Mouse (Mus musculus): Measurements from ENCODE around the gene Zfp663. TPM values are rescaled to one million over a fixed set of nuclear protein-coding genes. Genes with fewer than 3 reads are reported as not detected.

Gene Zfp663
- polyA plus RNA-seq, 1 experiment from 2014 or later: 0.29 TPM

DNA sequence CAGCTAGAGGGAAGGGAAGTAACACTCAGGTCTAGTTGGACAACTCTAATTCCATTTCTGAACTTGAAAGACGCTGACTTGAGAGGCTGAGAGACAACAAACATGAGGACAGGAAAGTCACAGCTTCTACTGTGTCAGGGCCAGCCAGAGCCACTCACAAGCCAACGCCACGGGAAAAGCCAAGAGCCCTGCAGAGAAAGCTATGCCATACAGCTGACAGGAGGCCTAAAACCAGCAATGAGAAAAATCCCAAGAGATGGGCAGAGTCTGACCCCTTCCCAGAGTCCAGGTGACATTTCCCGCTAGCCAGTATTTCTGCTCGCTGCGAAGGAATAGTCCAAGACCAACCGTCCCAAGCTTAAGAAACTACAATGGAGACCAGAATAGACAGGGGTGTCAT is 49.6 kb downstream of the Zfp663 start:
- Histone ChIP-seq H3K4me2 (ENCODE audit: low read depth, low read length) (no peak overlapping the region), H3K9me3 (replicated peaks; ENCODE audit: control insufficient read depth, low read length) (no peaks in the 10 kb centered on the region), H3K4me3 (ENCODE audit: low read length) (no peak overlapping the region), H3K4me1 (ENCODE audit: control insufficient read depth, insufficient read depth, low read length) (peaks cover 53% of the 10 kb centered on the region), H3K36me3 (ENCODE audit: control insufficient read depth, insufficient read depth) (peaks cover 17% of the 10 kb centered on the region), H3K9ac (ENCODE audit: low read length) (no peak overlapping the region), H3K27ac (ENCODE audit: low read length) (no peak overlapping the region), H3K27me3 (ENCODE audit: control insufficient read depth, insufficient read depth, low read length) (no peaks in the 10 kb centered on the region)
- WGBS: 77% methylated on average over 7 of the region's 7 CpGs
- ATAC-seq (replicated peaks; ENCODE audit: extremely low read depth, insufficient read depth, low FRiP score): no peak

DNA sequence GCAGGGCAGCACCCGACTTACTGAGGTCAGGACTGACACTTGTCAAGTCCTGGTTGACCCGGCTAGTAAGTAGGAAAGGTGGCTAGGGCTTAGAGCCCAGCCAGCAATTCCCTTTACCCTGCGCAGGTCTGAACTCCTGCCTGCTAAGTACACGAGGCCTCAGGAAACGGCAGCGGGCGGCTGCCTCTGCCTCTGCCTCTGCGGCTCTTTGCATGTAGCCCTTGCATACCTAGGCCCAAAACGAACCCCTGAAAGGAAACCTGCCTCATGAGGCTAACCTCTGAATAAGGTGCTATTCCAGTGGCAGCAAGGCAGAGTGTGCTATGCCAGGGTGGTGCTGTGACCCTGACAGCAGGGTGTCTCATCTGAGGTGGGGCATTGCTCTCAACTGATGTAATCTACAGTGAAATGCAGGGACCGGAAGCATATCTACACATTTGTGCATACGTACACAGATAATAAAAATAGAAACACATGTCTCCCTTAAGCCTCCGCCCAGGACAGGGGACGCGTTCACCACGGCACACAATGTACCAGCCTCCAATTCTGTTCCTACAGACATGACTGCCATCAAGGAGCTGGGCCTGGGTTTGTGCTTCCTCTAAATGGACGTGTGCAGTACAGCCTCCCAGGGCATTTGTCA is 50.8 kb downstream of the Zfp663 start:
- Histone ChIP-seq H3K27me3 (ENCODE audit: control insufficient read depth, insufficient read depth, low read length) (no peaks in the 10 kb centered on the region), H3K27ac (ENCODE audit: low read length) (peak overlapping the region; percentile 54), H3K4me1 (ENCODE audit: control insufficient read depth, insufficient read depth, low read length) (peaks cover 53% of the 10 kb centered on the region), H3K9me3 (replicated peaks; ENCODE audit: control insufficient read depth, low read length) (no peaks in the 10 kb centered on the region), H3K4me3 (ENCODE audit: low read length) (no peak overlapping the region), H3K9ac (ENCODE audit: low read length) (no peak overlapping the region), H3K4me2 (ENCODE audit: low read depth, low read length) (no peak overlapping the region), H3K36me3 (ENCODE audit: control insufficient read depth, insufficient read depth) (peaks cover 20% of the 10 kb centered on the region)
- no peak; the same call in 1 of the 2 replicates for ATAC-seq (replicated peaks; ENCODE audit: extremely low read depth, insufficient read depth, low FRiP score)
- 39% methylated on average over 16 of the region's 16 CpGs for whole genome bisulfite sequencing

GRCm38 (mm10) chr2:165316837-165317473 is 51.6 kb downstream of the Zfp663 start:
- H3K4me2 ChIP-seq (ENCODE audit: low read depth, low read length): no peak overlapping the region
- H3K4me1 ChIP-seq (ENCODE audit: control insufficient read depth, insufficient read depth, low read length): peaks cover 48% of the 10 kb centered on the region
- ATAC-seq (replicated peaks; ENCODE audit: extremely low read depth, insufficient read depth, low FRiP score): peak; percentile 42; the same call in 1 of the 2 replicates
- H3K4me3 ChIP-seq (ENCODE audit: low read length): no peak overlapping the region
- H3K27me3 ChIP-seq (ENCODE audit: control insufficient read depth, insufficient read depth, low read length): no peaks in the 10 kb centered on the region
- WGBS: 23% methylated on average over 9 of the region's 9 CpGs
- peaks cover 24% of the 10 kb centered on the region for H3K36me3 ChIP-seq (ENCODE audit: control insufficient read depth, insufficient read depth)
- H3K9me3 ChIP-seq (replicated peaks; ENCODE audit: control insufficient read depth, low read length): no peaks in the 10 kb centered on the region
- no peak overlapping the region for H3K9ac ChIP-seq (ENCODE audit: low read length)
- H3K27ac ChIP-seq (ENCODE audit: low read length): peak overlapping the region; percentile 54

DNA sequence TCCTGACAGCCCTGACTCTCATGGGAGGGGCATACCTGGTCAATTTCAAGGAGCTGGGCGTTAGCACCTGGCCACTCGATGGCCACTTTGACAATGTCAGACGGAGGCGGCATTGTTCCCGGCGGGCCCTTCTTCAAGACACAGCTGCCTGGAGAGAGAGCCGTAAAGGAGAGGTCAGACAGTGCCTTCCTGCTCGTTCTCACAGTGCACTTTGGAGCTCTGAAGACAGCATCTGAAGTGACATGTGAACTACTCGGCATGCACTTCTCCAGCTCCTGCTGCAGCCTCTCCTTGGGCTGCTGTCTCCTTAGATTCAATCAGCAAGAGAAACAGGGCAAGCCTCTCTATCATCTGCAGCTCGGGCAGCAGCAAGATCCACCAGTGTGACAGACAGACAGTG is 52.3 kb downstream of the Zfp663 start:
- Histone ChIP-seq H3K9me3 (replicated peaks; ENCODE audit: control insufficient read depth, low read length) (no peaks in the 10 kb centered on the region), H3K27me3 (ENCODE audit: control insufficient read depth, insufficient read depth, low read length) (no peaks in the 10 kb centered on the region), H3K4me2 (ENCODE audit: low read depth, low read length) (no peak overlapping the region), H3K4me3 (ENCODE audit: low read length) (no peak overlapping the region), H3K9ac (ENCODE audit: low read length) (no peak overlapping the region), H3K27ac (ENCODE audit: low read length) (no peak overlapping the region; the same call in 1 of the 2 replicates), H3K36me3 (ENCODE audit: control insufficient read depth, insufficient read depth) (peaks cover 24% of the 10 kb centered on the region), H3K4me1 (ENCODE audit: control insufficient read depth, insufficient read depth, low read length) (peaks cover 42% of the 10 kb centered on the region)
- ATAC-seq (replicated peaks; ENCODE audit: extremely low read depth, insufficient read depth, low FRiP score): no peak
- WGBS: 66% methylated on average over 10 of the region's 10 CpGs

GRCm38 (mm10) chr2:165314197-165314596 is 54.3 kb downstream of the Zfp663 start:
- H3K9me3 ChIP-seq (replicated peaks; ENCODE audit: control insufficient read depth, low read length): no peaks in the 10 kb centered on the region
- no peak overlapping the region for H3K9ac ChIP-seq (ENCODE audit: low read length)
- H3K27me3 ChIP-seq (ENCODE audit: control insufficient read depth, insufficient read depth, low read length): no peaks in the 10 kb centered on the region
- no peak overlapping the region for H3K27ac ChIP-seq (ENCODE audit: low read length)
- ATAC-seq (replicated peaks; ENCODE audit: extremely low read depth, insufficient read depth, low FRiP score): no peak
- H3K36me3 ChIP-seq (ENCODE audit: control insufficient read depth, insufficient read depth): peaks cover 24% of the 10 kb centered on the region
- WGBS: 79% methylated on average over 8 of the region's 8 CpGs
- H3K4me3 ChIP-seq (ENCODE audit: low read length): no peak overlapping the region
- peaks cover 24% of the 10 kb centered on the region for H3K4me1 ChIP-seq (ENCODE audit: control insufficient read depth, insufficient read depth, low read length)
- H3K4me2 ChIP-seq (ENCODE audit: low read depth, low read length): no peak overlapping the region

DNA sequence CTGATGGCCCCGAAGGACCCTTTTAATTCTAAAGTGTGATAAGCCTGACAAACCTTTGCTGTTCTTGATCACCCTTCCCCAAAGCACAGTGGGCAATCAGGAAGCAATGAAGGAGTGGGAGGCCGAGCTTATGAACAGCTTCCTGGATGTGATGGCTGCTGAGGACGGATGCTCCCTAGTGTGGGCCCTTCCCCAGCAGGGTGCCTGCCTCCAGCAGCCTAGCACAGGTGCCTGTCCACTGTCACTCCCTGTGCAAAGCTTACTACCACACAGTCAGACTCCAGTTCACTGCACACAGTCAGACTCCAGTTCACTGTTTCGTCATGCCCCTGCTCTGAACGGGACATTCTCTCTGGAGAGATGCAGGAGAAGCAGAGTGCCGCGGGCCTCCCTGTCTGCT is 56.1 kb downstream of the Zfp663 start:
- no peak for ATAC-seq (replicated peaks; ENCODE audit: extremely low read depth, insufficient read depth, low FRiP score)
- Histone ChIP-seq H3K9ac (ENCODE audit: low read length) (no peak overlapping the region), H3K4me3 (ENCODE audit: low read length) (no peak overlapping the region), H3K27ac (ENCODE audit: low read length) (no peak overlapping the region), H3K9me3 (replicated peaks; ENCODE audit: control insufficient read depth, low read length) (no peaks in the 10 kb centered on the region), H3K4me1 (ENCODE audit: control insufficient read depth, insufficient read depth, low read length) (peaks cover 7% of the 10 kb centered on the region), H3K36me3 (ENCODE audit: control insufficient read depth, insufficient read depth) (peaks cover 26% of the 10 kb centered on the region), H3K4me2 (ENCODE audit: low read depth, low read length) (no peak overlapping the region), H3K27me3 (ENCODE audit: control insufficient read depth, insufficient read depth, low read length) (no peaks in the 10 kb centered on the region)
- WGBS: 73% methylated on average over 7 of the region's 7 CpGs

DNA sequence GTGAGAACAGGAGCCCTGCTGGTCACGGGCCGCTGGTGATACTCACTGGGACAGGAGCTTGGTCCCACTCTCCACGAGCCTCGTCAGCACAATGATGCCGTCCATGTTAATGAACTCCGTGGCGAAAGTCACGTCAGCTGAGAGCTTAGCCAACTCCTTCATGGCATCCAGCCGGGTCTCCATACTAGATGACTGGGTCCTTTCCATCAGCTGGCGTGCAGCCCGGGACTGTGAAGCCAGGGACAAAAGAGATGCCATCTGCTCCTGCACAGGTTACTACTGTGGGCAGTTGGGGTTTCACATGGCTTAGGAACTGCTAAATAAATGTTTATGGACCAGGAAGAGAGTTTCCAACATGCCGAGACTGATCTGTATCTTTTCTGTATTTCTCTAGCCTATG is 57.0 kb downstream of the Zfp663 start:
- 85% methylated on average over 12 of the region's 12 CpGs for WGBS
- H3K4me1 ChIP-seq (ENCODE audit: control insufficient read depth, insufficient read depth, low read length): no peaks in the 10 kb centered on the region; the same call in 1 of the 2 replicates
- no peak overlapping the region for H3K4me3 ChIP-seq (ENCODE audit: low read length)
- no peak overlapping the region for H3K27ac ChIP-seq (ENCODE audit: low read length)
- ATAC-seq (replicated peaks; ENCODE audit: extremely low read depth, insufficient read depth, low FRiP score): no peak
- no peak overlapping the region for H3K4me2 ChIP-seq (ENCODE audit: low read depth, low read length)
- no peaks in the 10 kb centered on the region for H3K9me3 ChIP-seq (replicated peaks; ENCODE audit: control insufficient read depth, low read length)
- peaks cover 26% of the 10 kb centered on the region for H3K36me3 ChIP-seq (ENCODE audit: control insufficient read depth, insufficient read depth)
- H3K9ac ChIP-seq (ENCODE audit: low read length): no peak overlapping the region
- H3K27me3 ChIP-seq (ENCODE audit: control insufficient read depth, insufficient read depth, low read length): no peaks in the 10 kb centered on the region

GRCm38 (mm10) chr2:165310818-165311425 is 57.6 kb downstream of the Zfp663 start:
- Histone ChIP-seq H3K9me3 (replicated peaks; ENCODE audit: control insufficient read depth, low read length) (no peaks in the 10 kb centered on the region), H3K36me3 (ENCODE audit: control insufficient read depth, insufficient read depth) (peaks cover 25% of the 10 kb centered on the region), H3K4me1 (ENCODE audit: control insufficient read depth, insufficient read depth, low read length) (no peaks in the 10 kb centered on the region), H3K4me3 (ENCODE audit: low read length) (no peak overlapping the region), H3K4me2 (ENCODE audit: low read depth, low read length) (no peak overlapping the region), H3K9ac (ENCODE audit: low read length) (no peak overlapping the region), H3K27me3 (ENCODE audit: control insufficient read depth, insufficient read depth, low read length) (no peaks in the 10 kb centered on the region), H3K27ac (ENCODE audit: low read length) (no peak overlapping the region)
- ATAC-seq (replicated peaks; ENCODE audit: extremely low read depth, insufficient read depth, low FRiP score): no peak
- 69% methylated on average over 13 of the region's 13 CpGs for WGBS

- Histone ChIP-seq H3K4me3 (ENCODE audit: low read length) (no peak overlapping the region), H3K27ac (ENCODE audit: low read length) (no peak overlapping the region), H3K4me2 (ENCODE audit: low read depth, low read length) (no peak overlapping the region), H3K9ac (ENCODE audit: low read length) (no peak overlapping the region), H3K4me1 (ENCODE audit: control insufficient read depth, insufficient read depth, low read length) (no peaks in the 10 kb centered on the region), H3K27me3 (ENCODE audit: control insufficient read depth, insufficient read depth, low read length) (no peaks in the 10 kb centered on the region), H3K9me3 (replicated peaks; ENCODE audit: control insufficient read depth, low read length) (peaks cover 4% of the 10 kb centered on the region; the same call in 1 of the 2 replicates), H3K36me3 (ENCODE audit: control insufficient read depth, insufficient read depth) (peaks cover 30% of the 10 kb centered on the region)
- no peak for ATAC-seq (replicated peaks; ENCODE audit: extremely low read depth, insufficient read depth, low FRiP score)
- WGBS: 96% methylated on average over 6 of the region's 6 CpGs
Observed at GRCm38 (mm10) chr2:165307801-165308200, 60.7 kb downstream of the Zfp663 start.

All from heart, embryonic 16.5 days (tissue).